Mouse (Mus musculus) embryo, embryonic 11 days (tissue): ENCODE data around the gene Vmn1r78.
"Not testable (repeated sequence)": the region's sequence is repeated elsewhere in the genome, so short reads cannot be mapped to it uniquely, and the experiment has no call there.

Experiments used
- DNase-seq: peaks from one replicate; pipeline ENCODE4 v3.0.0-alpha.2; 2015

Vmn1r78 gene

DNA sequence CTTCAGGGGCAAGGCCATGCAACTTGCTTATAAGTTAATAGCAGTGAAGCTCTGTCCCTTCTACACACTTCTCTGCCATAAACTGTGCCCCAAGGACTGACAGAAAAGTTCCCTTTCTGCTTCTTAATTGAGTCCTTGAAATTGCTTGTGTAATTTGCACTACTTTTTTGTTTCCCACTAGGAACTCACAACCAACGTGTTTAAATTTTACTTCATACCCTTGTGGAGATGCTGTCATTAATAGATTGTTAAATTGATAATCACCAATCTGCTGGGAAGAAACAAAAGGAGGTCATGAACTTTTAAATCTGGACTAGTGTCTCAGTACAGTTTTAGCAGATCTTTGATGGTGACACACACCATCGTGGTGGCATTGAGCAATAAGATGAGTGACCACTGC is at the start of gene Vmn1r78:
Gene Vmn1r78 (plus strand): TSS at position 301 of the 400 bp plus-strand sequence.
- DNase-seq = no peak

DNA sequence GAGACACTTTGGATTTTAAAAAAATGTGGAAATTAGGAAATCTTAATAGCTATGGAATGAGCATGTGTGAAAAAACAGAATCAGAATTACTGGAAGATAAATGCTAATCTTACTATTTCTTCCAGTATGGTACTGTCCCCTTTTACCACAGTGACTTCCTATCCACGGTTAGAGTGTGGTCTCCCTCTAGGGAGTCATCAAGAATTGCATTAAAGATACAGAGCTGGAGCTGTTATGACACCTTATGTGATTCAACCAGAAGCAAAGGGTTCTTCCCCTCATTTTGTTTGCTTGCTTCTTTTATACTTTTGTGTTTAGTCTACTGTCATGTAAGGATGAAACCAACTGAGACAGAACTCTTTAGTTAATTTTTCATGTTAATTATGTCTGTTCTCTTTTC is 6.4 kb downstream of the Vmn1r78 start:
- DNase-seq = not testable (repeated sequence)

DNA sequence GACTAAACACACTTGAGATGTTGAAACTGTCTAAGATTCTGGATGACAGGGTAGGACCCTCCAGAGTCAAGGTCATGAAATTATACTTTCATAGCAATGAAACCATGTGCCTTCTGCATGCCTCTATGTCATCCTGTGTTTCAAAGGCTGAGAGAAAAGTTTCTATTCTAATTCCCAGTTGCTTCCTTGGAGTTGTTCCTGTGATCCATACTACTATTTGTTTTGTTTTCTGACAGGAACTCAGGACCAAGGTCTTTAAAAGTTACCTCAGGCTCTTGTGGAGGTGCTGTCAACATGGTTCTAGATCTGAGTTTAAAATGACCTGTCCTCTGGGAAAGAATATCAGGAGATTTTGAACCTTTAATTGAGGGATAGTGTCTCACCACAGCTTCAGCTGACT is 20.9 kb downstream of the Vmn1r78 start, which contains the start of gene Vmn1r79:
Gene Vmn1r79 (plus strand): TSS at position 301 of the 400 bp plus-strand sequence.
- DNase-seq = not testable (repeated sequence)

DNA sequence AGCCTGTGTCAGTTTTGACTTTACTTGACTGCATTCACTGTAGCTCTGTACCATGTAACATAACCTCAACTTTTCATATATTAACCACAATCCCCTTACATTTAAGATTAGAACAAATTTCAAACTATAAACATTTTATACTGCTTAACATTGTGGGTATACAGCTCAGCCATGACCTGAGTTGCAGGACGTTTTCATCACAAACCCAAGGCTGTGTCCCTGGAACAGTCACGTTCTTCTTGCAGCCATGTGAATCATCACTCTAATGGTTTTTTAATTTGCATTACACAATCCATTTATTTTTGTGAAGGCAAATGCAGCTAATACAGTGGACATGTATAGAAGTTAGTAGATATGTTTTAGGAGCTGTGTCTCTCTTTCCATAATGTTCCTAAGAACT is 22.9 kb downstream of the Vmn1r78 start:
- DNase-seq = not testable (repeated sequence)

DNA sequence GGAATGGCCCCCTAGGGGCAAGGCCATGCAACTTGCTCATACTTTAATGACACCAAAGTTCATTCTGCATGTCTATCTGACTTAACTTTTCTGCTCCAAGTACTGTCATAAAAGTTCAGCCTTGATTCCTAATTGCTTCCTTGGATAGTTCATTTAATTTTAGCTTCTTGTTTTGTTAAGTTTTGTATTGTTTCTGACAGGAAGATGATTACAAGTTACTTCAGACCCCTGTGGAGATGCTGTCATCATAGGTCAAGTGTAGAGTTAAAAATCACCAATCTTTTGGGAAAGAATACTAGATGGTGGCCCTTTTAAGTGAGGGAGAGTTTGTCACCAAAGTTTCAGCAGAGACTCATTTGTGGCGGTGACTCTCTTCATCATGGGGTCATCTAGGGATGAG is 38.9 kb downstream of the Vmn1r78 start, which contains the start of gene Vmn1r80:
Gene Vmn1r80 (plus strand): TSS at position 301 of the 400 bp plus-strand sequence.
- no peak for DNase-seq

DNA sequence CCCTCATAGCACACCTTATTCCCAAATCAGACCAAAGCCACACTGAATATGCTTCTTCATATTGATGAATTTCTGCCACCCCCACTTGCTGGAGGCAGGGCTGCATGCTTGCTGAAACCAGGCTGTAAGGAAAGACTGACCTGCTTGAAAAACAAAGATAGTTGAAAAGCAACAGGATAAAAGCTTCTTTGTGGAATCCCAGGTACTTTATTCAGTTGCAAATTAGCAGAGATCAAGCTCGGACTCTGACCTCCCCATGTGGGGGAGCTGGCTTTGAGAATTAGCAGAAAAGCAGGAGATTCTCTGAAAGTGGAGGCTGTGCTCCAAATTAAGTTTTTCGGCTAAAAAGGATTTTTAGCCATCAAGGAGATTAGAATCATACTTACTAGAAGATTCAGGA is 54.1 kb downstream of the Vmn1r78 start:
- no peak for DNase-seq
